Mouse (Mus musculus): ENCODE measurements around the gene Hspa12a. TPM values are rescaled to one million over a fixed set of nuclear protein-coding genes. Genes with fewer than 3 reads are reported as not detected.

The Hspa12a gene
- polyA plus RNA-seq, 1 experiment from 2014 or later = 0.33 TPM

- no peak for ATAC-seq (ENCODE audit: insufficient read depth)
- Histone ChIP-seq H3K27ac (replicated peaks) (no peak overlapping the region), H3K9ac (no peak overlapping the region), H3K4me1 (replicated peaks) (peaks cover 27% of the 10 kb centered on the region), H3K36me3 (replicated peaks) (no peaks in the 10 kb centered on the region), H3K9me3 (replicated peaks) (no peaks in the 10 kb centered on the region), H3K27me3 (peaks cover 22% of the 10 kb centered on the region), H3K4me3 (replicated peaks) (no peak overlapping the region), H3K4me2 (no peak overlapping the region)
- WGBS (ENCODE audit: insufficient replicate concordance) = 59% methylated on average over 9 of the region's 9 CpGs
Observed at GRCm38 (mm10) chr19:58856129-58856855, 87.2 kb downstream of the Hspa12a start.

- no peak for ATAC-seq (ENCODE audit: insufficient read depth)
- H3K9me3 ChIP-seq (replicated peaks) = no peaks in the 10 kb centered on the region
- H3K4me1 ChIP-seq (replicated peaks) = 0 out of 2 replicates have a peak, but pooled peaks cover 15% of the 10 kb centered on the region
- H3K9ac ChIP-seq = no peak overlapping the region
- H3K4me2 ChIP-seq = no peak overlapping the region
- no peak overlapping the region for H3K4me3 ChIP-seq (replicated peaks)
- WGBS (ENCODE audit: insufficient replicate concordance) = 15% methylated on average over 3 of the region's 3 CpGs
- peaks cover 8% of the 10 kb centered on the region for H3K27me3 ChIP-seq
- H3K27ac ChIP-seq (replicated peaks) = no peak overlapping the region
- H3K36me3 ChIP-seq (replicated peaks) = no peaks in the 10 kb centered on the region
Observed at GRCm38 (mm10) chr19:58854899-58855298, 88.6 kb downstream of the Hspa12a start.

- Histone ChIP-seq H3K27me3 (no peaks in the 10 kb centered on the region), H3K4me1 (replicated peaks) (0 out of 2 replicates have a peak, but pooled peaks cover 15% of the 10 kb centered on the region), H3K27ac (replicated peaks) (no peak overlapping the region), H3K9me3 (replicated peaks) (no peaks in the 10 kb centered on the region), H3K9ac (no peak overlapping the region), H3K4me2 (no peak overlapping the region), H3K4me3 (replicated peaks) (no peak overlapping the region), H3K36me3 (replicated peaks) (no peaks in the 10 kb centered on the region)
- ATAC-seq (ENCODE audit: insufficient read depth) = no peak
- WGBS (ENCODE audit: insufficient replicate concordance) = 45% methylated on average over 10 of the region's 10 CpGs
Observed at GRCm38 (mm10) chr19:58853036-58853735, 90.3 kb downstream of the Hspa12a start.

GRCm38 (mm10) chr19:58850719-58851466, 92.6 kb downstream of the Hspa12a start:
- no peaks in the 10 kb centered on the region for H3K9me3 ChIP-seq (replicated peaks)
- no peak overlapping the region for H3K9ac ChIP-seq
- peak; percentile 30; the same call in 1 of the 2 replicates for ATAC-seq (ENCODE audit: insufficient read depth)
- H3K36me3 ChIP-seq (replicated peaks) = no peaks in the 10 kb centered on the region
- WGBS (ENCODE audit: insufficient replicate concordance) = 47% methylated on average over 7 of the region's 7 CpGs
- H3K4me2 ChIP-seq = no peak overlapping the region
- H3K27ac ChIP-seq (replicated peaks) = no peak overlapping the region
- H3K4me3 ChIP-seq (replicated peaks) = no peak overlapping the region
- H3K27me3 ChIP-seq = no peaks in the 10 kb centered on the region
- H3K4me1 ChIP-seq (replicated peaks) = 0 out of 2 replicates have a peak, but pooled peaks cover 15% of the 10 kb centered on the region

GRCm38 (mm10) chr19:58849333-58850131, 93.9 kb downstream of the Hspa12a start:
- no peak overlapping the region for H3K4me2 ChIP-seq
- no peak overlapping the region for H3K9ac ChIP-seq
- H3K9me3 ChIP-seq (replicated peaks) = no peaks in the 10 kb centered on the region
- no peak overlapping the region for H3K4me3 ChIP-seq (replicated peaks)
- 51% methylated on average over 13 of the region's 13 CpGs for WGBS (ENCODE audit: insufficient replicate concordance)
- ATAC-seq (ENCODE audit: insufficient read depth) = no peak
- 0 out of 2 replicates have a peak, but pooled peaks cover 12% of the 10 kb centered on the region for H3K4me1 ChIP-seq (replicated peaks)
- H3K36me3 ChIP-seq (replicated peaks) = no peaks in the 10 kb centered on the region
- no peak overlapping the region for H3K27ac ChIP-seq (replicated peaks)
- H3K27me3 ChIP-seq = no peaks in the 10 kb centered on the region

- Histone ChIP-seq H3K4me1 (replicated peaks) (no peaks in the 10 kb centered on the region), H3K9me3 (replicated peaks) (no peaks in the 10 kb centered on the region), H3K9ac (no peak overlapping the region), H3K4me3 (replicated peaks) (no peak overlapping the region), H3K4me2 (no peak overlapping the region), H3K36me3 (replicated peaks) (no peaks in the 10 kb centered on the region), H3K27ac (replicated peaks) (no peak overlapping the region), H3K27me3 (no peaks in the 10 kb centered on the region)
- no peak for ATAC-seq (ENCODE audit: insufficient read depth)
- WGBS (ENCODE audit: insufficient replicate concordance) = 70% methylated on average over 3 of the region's 3 CpGs
Observed at GRCm38 (mm10) chr19:58843606-58844005, 99.8 kb downstream of the Hspa12a start.

GRCm38 (mm10) chr19:58840721-58841271, 102.7 kb downstream of the Hspa12a start:
- H3K9me3 ChIP-seq (replicated peaks) = no peaks in the 10 kb centered on the region
- no peak overlapping the region for H3K9ac ChIP-seq
- H3K36me3 ChIP-seq (replicated peaks) = no peaks in the 10 kb centered on the region
- H3K4me1 ChIP-seq (replicated peaks) = no peaks in the 10 kb centered on the region
- H3K4me2 ChIP-seq = no peak overlapping the region
- H3K27me3 ChIP-seq = no peaks in the 10 kb centered on the region
- H3K4me3 ChIP-seq (replicated peaks) = no peak overlapping the region
- WGBS (ENCODE audit: insufficient replicate concordance) = 61% methylated on average over 5 of the region's 5 CpGs
- no peak for ATAC-seq (ENCODE audit: insufficient read depth)
- no peak overlapping the region for H3K27ac ChIP-seq (replicated peaks)

GRCm38 (mm10) chr19:58839806-58840205, 103.6 kb downstream of the Hspa12a start:
- Histone ChIP-seq H3K9me3 (replicated peaks) (no peaks in the 10 kb centered on the region), H3K36me3 (replicated peaks) (no peaks in the 10 kb centered on the region), H3K9ac (no peak overlapping the region), H3K4me1 (replicated peaks) (no peaks in the 10 kb centered on the region), H3K4me2 (no peak overlapping the region), H3K27me3 (no peaks in the 10 kb centered on the region), H3K4me3 (replicated peaks) (no peak overlapping the region), H3K27ac (replicated peaks) (no peak overlapping the region)
- 61% methylated on average over 4 of the region's 4 CpGs for WGBS (ENCODE audit: insufficient replicate concordance)
- no peak for ATAC-seq (ENCODE audit: insufficient read depth)

- WGBS (ENCODE audit: insufficient replicate concordance) = 58% methylated on average over 3 of the region's 3 CpGs
- Histone ChIP-seq H3K27me3 (no peaks in the 10 kb centered on the region), H3K27ac (replicated peaks) (no peak overlapping the region), H3K36me3 (replicated peaks) (no peaks in the 10 kb centered on the region), H3K9ac (no peak overlapping the region), H3K4me2 (no peak overlapping the region), H3K4me3 (replicated peaks) (no peak overlapping the region), H3K9me3 (replicated peaks) (no peaks in the 10 kb centered on the region), H3K4me1 (replicated peaks) (no peaks in the 10 kb centered on the region)
- ATAC-seq (ENCODE audit: insufficient read depth) = no peak
Observed at GRCm38 (mm10) chr19:58839345-58839744, 104.1 kb downstream of the Hspa12a start.

GRCm38 (mm10) chr19:58838706-58839105, 104.7 kb downstream of the Hspa12a start:
- H3K27me3 ChIP-seq = no peaks in the 10 kb centered on the region
- H3K9me3 ChIP-seq (replicated peaks) = no peaks in the 10 kb centered on the region
- ATAC-seq (ENCODE audit: insufficient read depth) = no peak
- WGBS (ENCODE audit: insufficient replicate concordance) = 44% methylated on average over 9 of the region's 9 CpGs
- H3K36me3 ChIP-seq (replicated peaks) = no peaks in the 10 kb centered on the region
- H3K9ac ChIP-seq = no peak overlapping the region
- H3K27ac ChIP-seq (replicated peaks) = no peak overlapping the region
- no peak overlapping the region for H3K4me2 ChIP-seq
- no peaks in the 10 kb centered on the region for H3K4me1 ChIP-seq (replicated peaks)
- H3K4me3 ChIP-seq (replicated peaks) = no peak overlapping the region

Measured in liver, embryonic 15.5 days (tissue).